Mouse (Mus musculus) embryonic fibroblast, embryonic 13.5 days (primary cell): ENCODE results near the gene Ankrd44.

Experiments used
- CTCF ChIP-seq: IDR thresholded peaks from 2 replicates; pipeline ENCODE4 v1.5.1; 2011; ENCODE audit warnings: mild to moderate bottlenecking, control low read depth, low read length, moderate library complexity, borderline replicate concordance; ENCODE audit not compliant: insufficient read depth
- POLR2A ChIP-seq: IDR thresholded peaks from 2 replicates; pipeline ENCODE4 v1.6.1; 2011; ENCODE audit warnings: low read depth, mild to moderate bottlenecking, control low read depth, low read length, moderate library complexity

- TF ChIP-seq CTCF (no peak), POLR2A (no peak)
Measured at GRCm38 (mm10) chr1:54835661-54836205, 90.5 kb downstream of the Ankrd44 start.
